Mouse (Mus musculus): ENCODE results near the gene Gmpr2.

The Gmpr2 gene

GRCm38 (mm10) chr14:55671833-55672740 lies at the start of gene Gmpr2, which contains the start of gene Nedd8:
TSS of gene Gmpr2 (plus strand) at chr14:55671941.
TSS of gene Nedd8 (minus strand) at chr14:55672124.
- peak; percentile 97 for DNase-seq

DNA sequence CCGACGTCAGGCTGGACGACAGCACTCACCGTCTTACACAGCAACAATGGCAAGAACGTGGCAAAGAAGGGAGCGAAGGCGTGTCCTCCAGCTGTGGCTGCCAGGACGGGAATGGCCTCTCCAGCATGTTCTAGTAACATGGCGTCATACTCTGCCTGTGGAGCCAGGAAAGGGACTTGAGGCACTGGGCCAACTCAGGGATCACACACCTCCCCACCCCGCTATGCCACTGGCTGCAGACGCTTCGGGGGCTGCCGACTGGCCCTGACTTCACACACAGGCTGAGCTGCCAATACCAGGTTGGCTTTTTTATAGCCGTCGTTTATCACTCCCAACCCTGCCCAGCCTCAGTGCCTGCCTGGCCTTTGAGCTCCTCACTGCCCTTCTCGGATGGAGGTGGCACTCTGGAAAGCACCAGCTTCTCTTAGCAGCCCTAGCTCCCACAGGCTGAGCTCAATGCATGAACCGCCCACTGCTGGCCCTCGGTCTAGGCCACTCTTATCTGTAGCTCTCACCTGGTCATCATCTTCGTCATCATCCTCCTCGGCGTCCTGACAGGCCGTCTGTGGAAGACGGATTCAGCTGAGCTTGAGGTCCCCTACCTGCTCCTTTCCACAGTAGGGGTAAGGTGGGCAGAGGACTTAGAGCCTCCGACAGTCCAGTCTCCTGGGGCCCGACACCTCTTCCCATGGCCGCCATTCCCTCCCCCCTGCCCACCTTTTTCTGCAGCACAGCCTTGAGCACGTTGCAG lies 43.5 kb upstream of the Gmpr2 start:
- no peak for DNase-seq

DNA sequence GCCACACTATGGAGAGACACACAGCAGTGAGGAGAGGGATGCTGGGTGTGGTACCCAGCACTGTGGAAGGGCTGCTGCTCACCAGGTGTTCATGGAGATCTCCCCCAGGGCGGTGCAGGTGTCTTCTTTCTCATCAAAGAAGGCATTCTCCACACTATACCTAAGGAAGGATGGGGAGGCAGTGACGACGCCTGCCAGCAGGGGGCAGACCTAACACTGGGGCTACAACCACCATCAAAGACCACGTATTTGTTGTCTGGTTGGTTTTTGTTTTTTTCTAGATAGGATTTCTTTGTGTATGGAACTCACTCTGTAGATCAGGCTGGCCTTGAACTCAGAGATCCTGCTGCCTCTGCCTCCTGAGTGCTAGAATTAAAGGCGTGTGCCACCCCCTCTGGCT lies 42.4 kb upstream of the Gmpr2 start:
- DNase-seq: no peak

DNA sequence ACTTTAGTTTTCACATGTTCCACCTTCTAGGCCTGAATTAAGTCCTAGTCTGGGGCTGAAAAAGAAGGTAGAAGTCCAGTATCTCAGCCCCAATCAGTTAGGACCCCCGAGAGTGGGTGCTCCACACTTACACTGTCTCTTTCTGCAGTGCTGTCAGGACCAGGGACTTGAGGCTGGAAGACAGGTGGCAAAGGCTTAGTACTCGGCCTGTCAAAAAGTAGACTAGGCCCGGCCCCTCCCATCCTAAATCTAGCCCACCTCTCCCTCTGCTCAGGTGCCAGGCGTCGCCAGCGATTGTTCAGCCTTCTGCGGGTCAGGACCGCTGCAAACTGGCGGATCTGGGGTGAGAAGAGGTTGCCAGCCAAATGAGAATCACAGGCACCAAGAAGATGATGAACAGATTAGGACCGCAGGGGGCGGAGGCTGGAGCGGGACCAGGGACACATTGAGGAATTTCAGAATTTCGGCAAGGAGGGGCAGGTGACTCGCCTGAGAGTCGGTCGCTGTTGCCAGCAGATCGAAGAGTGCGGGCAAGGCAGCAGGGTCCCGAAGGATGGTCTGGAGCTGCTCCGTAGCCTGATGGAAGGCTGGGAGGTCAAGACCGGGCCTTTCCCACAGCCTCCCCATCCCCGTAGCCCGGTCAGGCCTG lies 36.7 kb upstream of the Gmpr2 start:
- peak; percentile 25 for DNase-seq

GRCm38 (mm10) chr14:55635523-55636007 lies 36.2 kb upstream of the Gmpr2 start, which contains the start of gene Ipo4:
TSS of gene Ipo4 (minus strand) at chr14:55635957.
- DNase-seq: peak; percentile 91

DNA sequence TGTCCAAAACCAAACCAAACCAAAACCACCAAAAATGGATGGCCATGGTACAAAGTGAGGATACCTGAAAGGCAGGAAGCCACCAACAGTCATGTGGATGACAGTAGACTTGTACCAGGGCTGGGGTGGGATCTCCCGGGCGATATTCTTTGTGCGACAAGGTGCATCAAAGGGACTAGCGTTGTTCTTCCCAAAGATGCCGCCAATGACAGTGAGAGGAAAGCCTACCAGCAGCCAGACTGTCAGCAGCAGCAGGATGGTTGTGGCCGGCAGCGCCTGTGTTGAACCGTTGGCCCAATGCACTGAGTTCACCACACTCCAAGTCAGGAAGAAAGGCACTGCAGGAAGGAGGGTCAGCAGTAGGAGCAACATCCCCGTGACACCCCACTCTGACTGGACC lies 33.9 kb upstream of the Gmpr2 start, which contains the start of gene Gm49378:
TSS of gene Gm49378 (minus strand) at position 101 of the 400 bp plus-strand sequence.
- DNase-seq: no peak

DNA sequence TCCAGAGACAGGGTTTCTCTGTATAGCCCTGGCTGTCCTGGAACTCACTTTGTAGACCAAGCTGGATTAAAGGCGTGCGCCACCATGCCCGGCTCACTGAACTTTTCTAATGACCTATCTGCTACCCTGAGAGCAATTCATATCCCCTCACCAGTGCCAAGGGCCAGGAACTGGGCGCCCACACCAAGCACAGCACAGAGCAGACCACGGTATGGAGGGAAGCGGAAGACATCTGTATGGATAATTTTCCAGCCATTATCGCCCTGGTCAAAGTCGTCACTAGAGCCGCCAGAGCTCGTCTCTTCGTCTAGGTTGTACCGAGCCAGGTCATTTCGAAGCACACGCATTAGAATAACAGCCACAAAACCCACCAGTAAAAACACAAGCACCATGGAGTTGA lies 30.9 kb upstream of the Gmpr2 start:
- no peak for DNase-seq

GRCm38 (mm10) chr14:55641291-55641690 lies 30.4 kb upstream of the Gmpr2 start:
- no peak for DNase-seq

- DNase-seq: no peak
Measured at GRCm38 (mm10) chr14:55642679-55643059, 29.1 kb upstream of the Gmpr2 start.

DNA sequence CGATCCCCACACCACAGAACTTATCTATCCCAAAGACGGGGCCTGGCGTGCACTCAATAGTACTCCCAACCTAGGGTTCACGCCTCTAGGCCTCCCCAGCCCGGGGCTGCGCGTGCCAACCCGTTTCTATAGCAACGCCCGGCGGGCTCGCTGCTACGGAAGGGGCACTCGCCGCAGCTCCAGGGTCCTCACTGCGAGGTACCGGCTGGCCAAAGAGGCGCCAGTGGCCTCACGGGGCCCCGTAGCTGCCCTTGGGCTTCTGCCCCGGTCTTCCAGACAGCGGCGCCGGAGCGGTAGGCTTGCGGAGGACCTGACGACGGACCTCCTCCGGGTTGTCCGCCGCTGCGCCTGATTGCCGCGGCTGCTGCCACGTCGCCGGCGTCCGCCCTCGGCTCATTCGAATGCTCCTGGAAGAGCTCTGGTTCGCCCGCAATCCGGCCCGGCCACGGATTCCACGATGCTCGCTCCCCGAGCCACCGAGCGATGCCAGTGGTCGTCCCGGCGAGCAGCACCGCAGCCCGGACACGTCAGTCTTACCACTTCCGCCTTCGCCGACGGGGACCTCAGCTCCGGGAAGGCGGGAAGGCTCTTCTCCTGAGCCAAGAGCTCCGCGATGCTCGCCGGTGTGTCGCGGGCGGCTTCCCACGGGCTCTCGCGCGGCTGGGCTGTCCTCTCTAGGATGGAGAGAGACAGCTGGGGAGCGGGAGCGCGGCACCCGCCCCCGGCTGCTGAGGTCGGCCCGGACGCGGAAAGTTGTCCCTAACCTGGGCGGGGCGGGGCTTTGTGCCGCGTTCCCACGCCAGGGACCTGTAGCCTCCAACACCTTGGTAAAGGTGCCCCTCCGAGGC lies 28.5 kb upstream of the Gmpr2 start, which contains the start of gene Tm9sf1:
TSS of gene Tm9sf1 (minus strand) at position 747 of the 848 bp plus-strand sequence.
- peak; percentile 86 for DNase-seq

DNA sequence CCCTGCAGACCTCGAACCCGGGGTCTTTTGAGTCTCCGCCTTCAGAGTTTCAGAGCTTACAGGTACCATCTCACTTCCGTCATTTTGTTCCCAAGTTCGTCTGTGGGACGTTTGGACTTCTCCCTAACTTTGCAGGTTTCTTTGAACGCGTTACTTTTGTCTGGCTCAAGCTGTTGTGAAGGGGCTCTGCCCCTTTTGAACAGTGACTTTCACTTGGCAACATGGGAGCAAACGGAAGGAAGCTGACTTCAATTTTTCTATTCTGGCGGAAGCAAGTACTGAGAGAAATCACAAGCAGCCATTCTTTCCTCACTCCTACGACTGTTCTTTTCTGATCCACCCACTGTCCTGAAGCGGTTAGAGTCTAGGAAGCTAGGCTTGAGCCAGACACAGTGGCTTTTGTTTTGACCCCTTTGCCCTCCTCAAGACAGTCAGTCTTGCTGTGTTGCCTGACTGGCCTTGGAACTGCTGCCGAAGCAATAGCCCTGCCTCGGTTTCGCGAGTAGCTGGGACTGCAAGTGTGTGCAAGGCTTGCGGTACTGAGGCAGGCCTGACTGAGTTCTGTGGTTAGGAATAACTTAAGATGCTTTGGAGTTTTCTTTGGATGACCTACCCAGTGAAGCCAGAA lies 27.4 kb upstream of the Gmpr2 start:
- no peak for DNase-seq

DNA sequence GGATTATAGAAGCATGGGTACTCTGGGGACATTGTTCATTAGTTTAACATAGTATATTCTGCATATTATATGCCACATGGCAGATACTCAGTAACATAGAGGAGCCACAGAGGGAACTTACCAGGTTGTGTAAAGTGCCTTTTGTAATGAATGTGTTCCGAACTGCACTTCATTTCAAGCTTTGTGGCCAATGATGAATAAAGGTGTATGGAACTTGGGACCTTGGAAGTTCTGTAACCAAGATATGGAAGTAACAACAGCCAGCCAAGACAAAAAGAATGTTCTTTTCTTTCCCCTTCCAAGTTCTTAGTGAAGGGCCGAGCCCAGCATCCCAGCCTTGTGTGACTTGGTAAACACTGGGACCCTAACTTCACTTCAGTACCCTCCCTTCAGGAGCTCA lies 21.9 kb upstream of the Gmpr2 start, which contains the start of gene Tssk4:
TSS of gene Tssk4 (plus strand) at position 301 of the 400 bp plus-strand sequence.
- DNase-seq: no peak

GRCm38 (mm10) chr14:55651528-55651927 lies 20.2 kb upstream of the Gmpr2 start:
- DNase-seq: no peak

GRCm38 (mm10) chr14:55656935-55657334 lies 14.8 kb upstream of the Gmpr2 start:
- no peak for DNase-seq

GRCm38 (mm10) chr14:55658011-55658410 lies 13.7 kb upstream of the Gmpr2 start:
- no peak for DNase-seq

DNA sequence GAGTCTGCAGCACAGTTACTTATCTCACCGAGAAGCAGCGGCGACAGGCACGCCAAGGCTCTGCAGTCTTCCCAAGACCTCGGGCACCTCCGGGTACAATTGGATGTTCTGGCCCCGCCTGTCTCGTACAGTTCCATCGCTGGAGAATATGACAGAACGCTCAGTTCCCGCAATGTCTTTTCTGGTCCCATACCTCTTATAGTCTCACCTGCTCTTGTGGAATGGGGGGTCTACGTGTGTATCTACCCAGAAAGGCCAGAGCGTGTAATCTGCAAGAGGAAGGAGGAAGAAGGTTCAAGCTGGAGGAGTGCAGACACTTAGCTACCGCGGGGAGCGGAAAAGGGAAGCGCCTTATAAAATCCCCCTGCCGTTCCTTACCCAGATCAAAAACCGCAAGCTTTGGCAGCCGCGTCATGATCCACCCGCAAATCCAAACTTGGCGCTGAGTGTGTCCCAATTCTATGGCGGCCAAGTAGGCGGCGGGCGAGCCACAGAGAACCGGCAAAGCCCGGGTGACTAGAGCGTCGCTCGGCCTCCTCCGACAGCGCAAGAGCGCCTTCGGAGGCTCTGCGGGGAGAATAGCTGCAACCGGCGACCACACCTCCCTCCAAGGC lies 11.7 kb upstream of the Gmpr2 start, which contains the start of gene Mdp1:
TSS of gene Mdp1 (minus strand) at position 549 of the 614 bp plus-strand sequence.
- peak; percentile 85 for DNase-seq

DNA sequence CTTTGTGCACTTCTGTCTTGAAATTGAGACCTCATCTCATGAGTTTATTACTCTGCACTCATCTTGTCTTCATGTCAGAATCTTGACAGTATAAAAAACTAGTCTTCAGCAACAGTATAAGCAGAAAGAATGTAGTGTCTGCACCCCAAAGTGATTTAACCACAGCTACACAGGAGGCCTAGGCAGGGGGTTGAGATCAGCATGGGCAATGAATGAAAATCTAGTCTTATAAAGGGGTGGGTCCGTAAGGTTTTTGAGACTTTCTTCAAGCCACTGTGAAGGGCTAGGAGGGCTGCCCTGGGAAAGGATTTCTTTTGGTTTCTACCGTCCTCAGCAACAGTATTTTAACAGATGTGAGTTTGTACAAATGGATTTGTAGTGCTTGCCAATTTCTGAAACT lies 11.1 kb upstream of the Gmpr2 start:
- DNase-seq: no peak

DNA sequence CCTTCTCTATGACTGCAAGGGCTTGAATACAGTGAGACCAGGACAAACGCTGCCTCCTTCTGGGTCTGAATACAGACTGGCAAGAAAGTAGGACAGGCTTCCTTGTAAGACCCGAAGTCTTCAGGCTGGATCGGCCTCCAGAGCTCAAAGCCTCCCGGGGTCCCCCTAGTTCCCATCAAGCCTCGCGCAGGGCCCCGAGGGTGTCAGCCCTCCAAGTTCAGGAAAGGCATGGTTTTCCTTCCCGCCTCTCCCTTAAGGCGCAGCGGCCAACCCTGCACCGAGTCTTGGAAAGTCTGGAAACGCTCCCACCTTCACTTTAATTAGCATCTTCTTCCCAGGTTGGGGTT lies 282 bp upstream of the Gmpr2 start:
- DNase-seq: peak; percentile 72

- no peak for DNase-seq
Measured at GRCm38 (mm10) chr14:55672741-55673060, 960 bp downstream of the Gmpr2 start.

GRCm38 (mm10) chr14:55677615-55678014 lies 5.9 kb downstream of the Gmpr2 start:
- no peak for DNase-seq

All from right cerebral cortex, adult 18-20 months (tissue).